Mouse (Mus musculus) heart, adult 9 months (tissue): Measurements from ENCODE around the gene Pde12.
A peak's percentile ranks its signal among the peaks of the same experiment; 100 is the strongest.

Experiments used
- DNase-seq, 2 experiments: peaks; one replicate each; pipeline ENCODE4 v3.0.0; 2022; ENCODE audit warnings: low spot score in 2 of 2

Pde12 gene

DNA sequence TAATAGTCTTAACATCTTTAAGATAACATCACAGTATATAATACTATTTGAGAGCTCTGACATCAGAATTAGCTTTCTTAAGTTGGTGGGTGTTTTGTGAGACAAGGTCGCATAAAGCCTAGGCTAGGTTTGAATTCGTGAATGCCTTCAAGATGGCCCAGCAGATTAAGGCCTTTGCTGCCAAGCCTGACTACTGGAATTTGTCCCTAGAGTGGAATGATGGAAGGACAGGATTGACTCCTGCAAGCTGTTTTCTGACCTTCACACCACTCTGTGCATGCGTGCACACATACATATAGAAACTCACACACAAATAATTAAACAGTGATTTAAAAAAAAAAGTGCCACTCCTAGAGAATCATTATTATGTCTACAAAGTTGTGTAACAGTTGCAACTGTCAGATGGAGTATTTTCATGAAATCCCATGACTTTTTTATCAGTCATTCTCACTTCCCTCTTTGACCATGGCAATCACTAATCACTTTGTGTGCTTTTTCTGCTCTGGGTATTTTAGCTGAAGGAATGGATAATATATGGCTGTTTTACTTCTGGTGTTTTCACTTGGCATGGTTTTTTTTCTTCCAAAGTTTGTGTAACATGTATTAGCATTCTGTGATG, 26.6 kb downstream of the Pde12 start:
- no peak for DNase-seq

- no peak for DNase-seq
Measured at GRCm38 (mm10) chr14:26639961-26640360, 29.7 kb downstream of the Pde12 start.

DNA sequence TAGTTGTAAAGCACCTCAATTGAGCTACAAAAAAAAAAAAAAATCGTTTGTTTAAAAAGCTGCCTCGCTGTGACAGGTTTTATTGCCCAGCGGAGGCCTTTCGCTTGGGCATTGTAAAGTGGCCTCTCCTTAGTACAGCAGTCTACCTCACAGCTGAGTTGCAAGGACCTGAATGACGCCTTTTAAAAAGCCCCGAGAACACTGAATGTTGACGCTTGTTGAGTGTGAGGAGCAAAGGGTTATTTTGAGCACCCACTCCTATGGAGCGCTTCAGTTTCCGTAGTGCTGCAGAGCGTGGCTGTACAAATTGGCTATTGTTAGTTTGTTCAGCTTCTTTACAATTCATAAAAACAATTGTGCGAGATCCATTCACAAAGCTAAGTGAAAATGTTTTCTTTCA, 30.4 kb downstream of the Pde12 start:
- DNase-seq: no peak

- DNase-seq: peak; percentile 63 to 73
Measured at GRCm38 (mm10) chr14:26638708-26639084, 31.0 kb downstream of the Pde12 start.

DNA sequence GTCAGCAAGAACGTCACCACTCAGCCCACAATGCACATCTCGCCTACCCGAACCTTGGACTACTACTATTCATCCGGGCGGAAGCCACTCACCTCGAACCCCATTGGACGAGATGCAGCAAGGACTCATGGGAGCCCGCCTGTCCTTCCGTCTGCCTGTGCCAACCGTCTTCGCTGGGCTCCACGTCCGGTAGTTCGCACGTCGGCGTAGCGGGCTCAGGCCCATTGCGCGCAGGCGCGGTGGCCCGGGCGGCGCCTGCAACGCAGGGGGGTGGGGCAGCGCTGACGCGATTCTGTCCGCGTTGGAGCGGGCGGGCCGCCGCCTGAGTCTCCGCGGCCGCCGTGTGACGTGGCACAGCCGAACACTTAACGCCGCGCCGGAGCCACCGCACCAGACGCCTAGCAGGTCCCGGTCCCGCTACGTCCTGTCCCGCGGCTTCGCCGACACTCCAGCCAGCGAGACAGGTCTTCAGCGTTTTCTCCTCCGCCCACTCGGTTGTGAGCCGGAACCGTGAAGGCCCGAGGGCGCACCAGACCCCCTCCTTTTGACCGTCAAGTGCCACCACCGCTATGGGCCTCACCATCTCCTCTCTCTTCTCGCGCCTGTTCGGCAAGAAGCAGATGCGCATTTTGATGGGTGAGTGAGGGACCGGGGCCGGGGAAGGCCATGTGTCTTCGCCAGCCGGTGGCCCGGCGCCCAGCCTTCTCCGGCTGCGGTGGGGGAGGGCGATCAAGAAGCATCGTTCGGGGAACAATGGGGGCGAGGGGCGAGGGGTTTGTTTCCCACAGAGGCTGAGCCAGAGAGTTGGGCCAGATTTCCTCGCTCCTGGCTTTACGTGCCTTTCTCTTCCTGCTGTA, 31.6 kb downstream of the Pde12 start, which contains the start of gene Arf4:
Gene Arf4 (plus strand): TSS at position 224 of the 857 bp plus-strand sequence.
- peak; percentile 99 to 100 for DNase-seq

DNA sequence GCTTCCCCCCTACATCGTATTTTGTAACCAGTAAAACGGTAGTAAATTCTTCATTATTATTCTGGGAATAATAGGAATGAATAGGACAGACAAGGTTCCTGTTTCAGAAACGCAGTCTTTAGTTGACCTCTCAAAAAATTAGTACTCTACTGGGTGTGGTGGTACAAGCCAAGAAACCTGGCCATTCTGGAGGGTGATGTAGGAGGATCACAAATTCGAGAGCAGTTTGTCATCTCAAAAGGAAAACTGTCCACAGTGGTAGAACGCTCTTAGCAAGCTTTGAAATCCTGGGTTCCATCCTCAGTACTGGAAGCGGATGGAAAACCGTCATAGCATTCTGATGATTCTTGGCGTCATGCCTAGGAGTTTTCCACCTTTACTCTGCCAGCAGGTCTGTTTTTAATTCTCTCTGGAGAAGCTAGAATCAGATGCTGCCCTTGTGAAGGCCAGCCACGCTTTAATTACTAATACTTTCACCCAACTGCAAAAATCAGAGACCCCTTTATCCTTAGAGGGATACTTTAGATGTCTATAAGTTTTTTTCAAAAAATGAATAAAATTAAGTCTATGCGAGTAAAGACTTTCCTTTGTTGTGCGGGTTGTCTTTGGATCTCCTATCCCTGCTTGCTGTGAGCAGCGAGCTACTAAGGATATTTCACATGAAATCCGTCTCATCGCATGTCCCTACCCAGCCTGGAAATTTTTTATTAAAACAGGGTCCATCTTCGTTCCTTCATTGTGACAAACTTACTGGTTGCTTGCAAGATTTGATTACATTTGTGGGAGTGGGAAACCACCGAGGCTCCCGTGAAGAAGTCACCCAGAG, 32.4 kb downstream of the Pde12 start:
- DNase-seq: peak; percentile 39 to 58

GRCm38 (mm10) chr14:26626605-26627140, 43.0 kb downstream of the Pde12 start:
- DNase-seq: no peak

- no peak for DNase-seq
Measured at GRCm38 (mm10) chr14:26625301-26625700, 44.4 kb downstream of the Pde12 start.

DNA sequence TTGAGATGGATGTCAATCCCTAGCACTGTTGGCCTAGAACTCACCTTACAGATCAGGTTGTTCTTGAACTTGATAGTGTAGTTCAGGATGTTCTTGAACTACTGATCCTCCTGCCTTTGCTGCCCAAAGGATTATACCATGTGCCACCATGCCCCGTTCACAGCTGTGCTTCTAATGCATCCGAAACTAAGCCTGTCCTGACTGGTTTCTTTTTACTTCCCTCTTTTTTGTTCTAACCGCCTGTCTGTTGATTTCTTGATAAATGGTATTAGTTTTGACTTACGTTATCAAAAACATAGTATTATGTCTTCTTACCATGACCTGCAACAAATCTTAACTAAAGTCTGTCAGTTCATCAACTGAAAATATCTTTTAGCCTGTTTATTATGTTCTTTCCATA, 59.0 kb downstream of the Pde12 start:
- no peak for DNase-seq
